In genomic region chr13:91636814-91637213, GRCm38 (mm10) we compare ENCODE assay signal across 8 mouse cellular contexts.
DNase-seq lines count a peak whose midpoint lies in the region; ATAC-seq and TF ChIP-seq lines count a peak whose summit lies in the region.

No protein-coding gene starts in this region.

- peak; percentile 69 for ATAC-seq in forebrain, embryonic 11.5 days (replicated peaks; ENCODE audit: low FRiP score)
- ATAC-seq in hematopoietic stem cell, adult 5-6 weeks (replicated peaks in 1 of 2; ENCODE audit: insufficient read depth in 1 of 2, low FRiP score in 2 of 2, low TSS enrichment in 1 of 2, low read depth in 1 of 2, poor library complexity in 2 of 2, severe bottlenecking in 2 of 2): peak; percentile 87 to 89
- peak; percentile 83 for ATAC-seq in lung, embryonic 14.5 days (ENCODE audit: insufficient read depth)

- no peak overlapping the region for H3K9ac ChIP-seq in forebrain, embryonic 11.5 days (ENCODE audit: low read length)
- H3K9ac ChIP-seq in lung, embryonic 14.5 days: no peak overlapping the region

- H3K9me3 ChIP-seq in forebrain, embryonic 11.5 days (ENCODE audit: control insufficient read depth, low read length): no peaks in the 10 kb centered on the region
- no peaks in the 10 kb centered on the region for H3K9me3 ChIP-seq in lung, embryonic 14.5 days (ENCODE audit: low read depth, low read length)

- TF ChIP-seq CTCF in layer of hippocampus, adult 2 months (conservative IDR thresholded peaks at IDR 0.05): peak; percentile 95
- peak; percentile 92 for TF ChIP-seq CTCF in lung, embryonic 14.5 days (IDR thresholded peaks at IDR 0.05; ENCODE audit: low read depth)

- no peak overlapping the region for H3K4me2 ChIP-seq in forebrain, embryonic 11.5 days (ENCODE audit: low read depth, low read length, severe bottlenecking)
- H3K4me2 ChIP-seq in lung, embryonic 14.5 days: no peak overlapping the region

- no peak overlapping the region for H3K4me3 ChIP-seq in forebrain, embryonic 11.5 days (ENCODE audit: low read depth, low read length)
- no peak overlapping the region for H3K4me3 ChIP-seq in layer of hippocampus, adult 2 months
- H3K4me3 ChIP-seq in lung, embryonic 14.5 days (ENCODE audit: low read depth, low read length): no peak overlapping the region

- 17% methylated on average over 5 of the region's 5 CpGs for WGBS in forebrain, embryonic 11.5 days
- WGBS in lung, embryonic 14.5 days: 14% methylated on average over 5 of the region's 5 CpGs

- no peaks in the 10 kb centered on the region for H3K36me3 ChIP-seq in forebrain, embryonic 11.5 days (ENCODE audit: control insufficient read depth, insufficient read depth, low read length)
- no peaks in the 10 kb centered on the region for H3K36me3 ChIP-seq in lung, embryonic 14.5 days (ENCODE audit: insufficient read depth)

- no peaks in the 10 kb centered on the region for H3K4me1 ChIP-seq in forebrain, embryonic 11.5 days (replicated peaks; ENCODE audit: control insufficient read depth, insufficient read depth, low read length)
- no peaks in the 10 kb centered on the region for H3K4me1 ChIP-seq in lung, embryonic 14.5 days (ENCODE audit: insufficient read depth)

- no peak overlapping the region for H3K27ac ChIP-seq in forebrain, embryonic 11.5 days (ENCODE audit: low read depth, low read length)
- H3K27ac ChIP-seq in layer of hippocampus, adult 2 months: no peak overlapping the region
- no peak overlapping the region for H3K27ac ChIP-seq in lung, embryonic 14.5 days (ENCODE audit: low read depth)

- H3K27me3 ChIP-seq in forebrain, embryonic 11.5 days (ENCODE audit: control insufficient read depth, insufficient read depth, low read length): no peaks in the 10 kb centered on the region
- H3K27me3 ChIP-seq in lung, embryonic 14.5 days (ENCODE audit: insufficient read depth, low read length): no peaks in the 10 kb centered on the region

- peak; percentile 72 for DNase-seq in ES-CJ7 (ENCODE audit: low read depth, low spot score)
- peak; percentile 81 for DNase-seq in c-Kit-positive CD71-negative TER-119-negative erythroid progenitor cells, embryonic 14.5 days (ENCODE audit: low read depth)
- DNase-seq in forebrain, embryonic 11.5 days (ENCODE audit: low spot score): peak; percentile 87
- DNase-seq in layer of hippocampus, adult 2 months (ENCODE audit: low spot score in 2 of 2): peak; percentile 70 to 83
- peak; percentile 96 for DNase-seq in lung, embryonic 14.5 days
- peak; percentile 44 for DNase-seq in ovary, postnatal 10 days (ENCODE audit: low spot score)
- DNase-seq in thymus, postnatal 10 days (ENCODE audit: low spot score in 2 of 2): peak; percentile 72 to 92

Comparison
In these comparisons a context has a peak if more than half of its experiments do, and no peak if none do; other contexts are left out.
1. DNase-seq: peak in every context shown above with its lines; median percentile 96 in lung, embryonic 14.5 days; 87 in forebrain, embryonic 11.5 days; 82 in thymus, postnatal 10 days; 81 in c-Kit-positive CD71-negative TER-119-negative erythroid progenitor cells, embryonic 14.5 days; 76 in layer of hippocampus, adult 2 months; 72 in ES-CJ7; 44 in ovary, postnatal 10 days.